Mouse (Mus musculus) kidney, adult 2 months (tissue): ENCODE measurements around the gene Esp36. TPM values are rescaled to one million over a fixed set of nuclear protein-coding genes. Genes with fewer than 3 reads are reported as not detected.
"Not testable (repeated sequence)": the region's sequence is repeated elsewhere in the genome, so short reads cannot be mapped to it uniquely, and the experiment has no call there.

ENCODE experiments used
- DNase-seq: peaks from one replicate; pipeline ENCODE4 v3.0.0; 2021
- H3K27ac ChIP-seq: fragments of 200-500 bp; 2 replicates; pipeline ENCODE4 v1.5.1; 2012; ENCODE audit warnings: low read depth, low read length, control low read depth, inconsistent platforms; ENCODE audit not compliant: insufficient read depth
- H3K27me3 ChIP-seq: fragments of 200-500 bp; replicated peaks from 2 replicates; pipeline ENCODE4 v1.6.1; 2012; ENCODE audit warnings: mild to moderate bottlenecking, moderate library complexity, low read length, inconsistent platforms; ENCODE audit not compliant: control insufficient read depth, insufficient read depth
- H3K36me3 ChIP-seq: fragments of 200-500 bp; 2 replicates; pipeline ENCODE4 v1.6.1; 2012; ENCODE audit warnings: mild to moderate bottlenecking, moderate library complexity, low read length, inconsistent platforms; ENCODE audit not compliant: control insufficient read depth, insufficient read depth
- H3K4me1 ChIP-seq: fragments of 200-500 bp; 2 replicates; pipeline ENCODE4 v1.6.1; 2011; ENCODE audit warnings: low read length; ENCODE audit not compliant: control insufficient read depth, insufficient read depth
- H3K4me3 ChIP-seq: fragments of 200-500 bp; 2 replicates; pipeline ENCODE4 v1.5.1; 2011; ENCODE audit warnings: mild to moderate bottlenecking, low read depth, low read length, control low read depth; ENCODE audit not compliant: insufficient read depth
- CTCF ChIP-seq: fragments of 200-500 bp; conservative IDR thresholded peaks from 2 replicates; pipeline ENCODE4 v1.5.1; 2011; ENCODE audit warnings: low read depth, mild to moderate bottlenecking, control low read depth, low read length, moderate library complexity, mixed read lengths; ENCODE audit not compliant: insufficient read depth, insufficient read length
- POLR2A ChIP-seq: fragments of 200-500 bp; IDR thresholded peaks from one replicate; pipeline ENCODE4 v1.6.1; 2011; ENCODE audit warnings: low read depth, low read length, control low read depth
- WGBS: fragments of 180-500 bp; shearing (Covaris S2); methylation state at CpG from one replicate; pipeline ENCODE4 v1.1.7; 2018; 5-methylcytosine and 5-hydroxymethylcytosine counted together
- polyA plus RNA-seq: library from polyadenylated mRNA; depleted of rRNA; stranded (reverse); fragments of >200 nt; gene quantifications from 2 replicates; pipeline ENCODE4 v1.2.3, GENCODE M21; 2012; rRNA removed

The Esp36 gene
- polyA plus RNA-seq: not detected in 2 replicates

DNA sequence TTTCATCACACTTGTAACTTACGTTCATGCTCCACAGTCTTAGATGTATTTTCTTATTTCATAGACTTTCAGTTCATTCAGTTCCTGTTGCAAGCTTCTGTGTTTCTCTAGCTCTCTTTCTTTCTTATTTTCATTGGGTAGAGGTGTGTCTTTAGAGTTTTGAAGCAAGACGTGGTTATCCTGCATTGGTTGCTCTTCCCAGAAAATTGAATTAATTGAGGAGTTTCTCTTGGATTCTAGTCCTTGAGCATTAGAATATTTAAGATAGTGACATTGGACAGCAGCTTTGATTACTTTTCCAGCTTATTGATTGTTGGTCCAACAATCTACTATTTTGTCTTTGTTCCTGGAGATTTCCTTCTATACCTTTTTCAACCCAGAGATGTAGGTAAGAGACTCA, at the start of gene Esp36:
Gene Esp36, minus strand, starts transcription at position 101 of the 400 bp plus-strand sequence.
- WGBS: 88% methylated on average over 2 of the region's 2 CpGs
- no peaks in the 10 kb centered on the region for H3K36me3 ChIP-seq
- no peak for TF ChIP-seq POLR2A
- TF ChIP-seq CTCF: no peak
- no peak for DNase-seq
- no peaks in the 10 kb centered on the region for H3K27me3 ChIP-seq
- no peak within 1 kb of the TSS for H3K4me3 ChIP-seq
- H3K4me1 ChIP-seq: no peaks in the 10 kb centered on the region
- H3K27ac ChIP-seq: no peak within 1 kb of the TSS

DNA sequence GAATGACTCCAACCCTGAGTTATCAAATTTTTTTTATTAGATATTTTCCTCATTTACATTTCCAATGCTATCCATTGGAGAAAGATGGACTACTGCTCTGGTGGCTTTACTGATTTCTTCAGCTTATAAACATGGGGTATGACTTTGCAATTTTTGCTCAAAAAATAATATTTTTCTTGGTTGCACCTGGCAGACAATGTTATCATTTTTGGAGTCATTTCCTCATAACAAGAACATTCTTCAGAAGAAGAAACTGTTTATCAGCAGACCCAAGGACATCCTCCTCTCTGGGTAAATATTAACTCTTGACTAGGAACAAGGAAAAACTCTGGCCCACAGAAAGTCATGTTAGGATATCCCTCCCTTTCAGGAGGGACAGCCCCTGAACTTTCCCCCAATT, 36.2 kb upstream of the Esp36 start:
- H3K4me3 ChIP-seq, DNase-seq, H3K36me3 ChIP-seq, H3K27me3 ChIP-seq, H3K27ac ChIP-seq, H3K4me1 ChIP-seq: not testable (repeated sequence)

DNA sequence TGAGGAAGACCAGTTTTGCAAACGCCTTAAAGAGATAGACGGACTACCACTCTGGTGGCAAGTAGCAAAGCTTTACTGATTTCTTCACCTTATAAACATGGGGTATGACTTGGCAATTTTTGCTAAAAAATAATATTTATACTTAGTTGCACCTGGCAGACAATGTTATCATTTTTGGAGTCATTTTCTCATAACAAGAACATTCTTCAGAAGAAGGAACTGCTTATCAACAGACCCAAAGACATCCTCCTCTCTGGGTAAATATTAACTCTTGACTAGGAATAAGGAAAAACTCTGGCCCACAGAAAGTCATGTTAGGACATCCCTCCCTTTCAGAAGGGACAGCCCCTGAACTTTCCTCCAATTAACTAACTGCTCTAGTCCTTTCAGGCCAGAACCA, 30.7 kb upstream of the Esp36 start:
- Histone ChIP-seq H3K27me3 (no peaks in the 10 kb centered on the region), H3K36me3 (no peaks in the 10 kb centered on the region), H3K4me1 (no peaks in the 10 kb centered on the region), H3K27ac (no peak overlapping the region), H3K4me3 (no peak overlapping the region)
- 83% methylated on average over 2 of the region's 2 CpGs for WGBS
- DNase-seq: no peak
- TF ChIP-seq CTCF (no peak), POLR2A (no peak)

DNA sequence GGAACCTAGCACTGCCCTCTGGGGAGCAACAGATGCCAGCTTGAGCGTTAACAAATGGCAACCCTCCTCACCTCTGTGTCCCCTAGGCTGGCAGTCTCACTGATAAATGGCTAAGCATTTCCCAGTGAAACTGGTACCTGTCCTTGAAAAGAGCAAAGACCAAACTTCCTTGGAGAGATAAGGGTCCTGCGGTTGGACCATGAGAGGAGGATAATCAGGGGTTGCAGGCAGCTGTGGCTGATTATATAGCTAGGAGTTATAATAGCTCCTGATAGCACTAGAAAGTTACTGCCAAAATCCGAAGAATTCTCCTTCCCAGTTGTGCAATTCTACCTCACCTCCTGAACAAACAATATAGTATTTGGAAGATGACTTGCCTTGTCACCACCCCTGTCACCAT, 13.8 kb downstream of the Esp36 start:
- Histone ChIP-seq H3K4me1 (no peaks in the 10 kb centered on the region), H3K27ac (no peak overlapping the region), H3K36me3 (no peaks in the 10 kb centered on the region), H3K4me3 (no peak overlapping the region), H3K27me3 (no peaks in the 10 kb centered on the region)
- TF ChIP-seq POLR2A (no peak), CTCF (no peak)
- DNase-seq: no peak
- 78% methylated on average over 3 of the region's 3 CpGs for WGBS

DNA sequence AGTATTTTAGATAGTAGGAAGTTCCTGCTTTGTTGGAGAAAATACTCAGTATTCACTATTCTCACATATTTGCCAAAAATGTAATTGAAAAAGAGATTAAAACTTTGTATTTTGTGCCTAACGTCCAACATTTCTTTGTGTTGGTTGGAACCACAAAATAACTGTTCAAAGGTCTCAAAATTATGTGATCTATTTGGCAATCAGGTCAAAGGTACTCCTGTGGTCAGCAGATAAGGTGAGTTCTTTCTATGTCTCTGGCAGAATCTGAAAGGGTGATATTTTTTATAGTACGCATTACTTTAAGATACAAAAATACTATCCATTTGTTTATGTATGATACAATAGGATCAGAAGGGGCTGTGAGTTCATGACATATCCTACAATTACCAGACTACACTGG, 28.2 kb downstream of the Esp36 start:
- TF ChIP-seq POLR2A (no peak), CTCF (no peak)
- Histone ChIP-seq H3K4me1 (no peaks in the 10 kb centered on the region), H3K36me3 (no peaks in the 10 kb centered on the region), H3K27ac (no peak overlapping the region), H3K27me3 (no peaks in the 10 kb centered on the region), H3K4me3 (no peak overlapping the region)
- WGBS: 69% methylated on average over 2 of the region's 2 CpGs
- no peak for DNase-seq

Other genes with a start within 250 kb of the Esp36 start
- not detected in 2 replicates for gene Olfr134, start 248.8 kb downstream of the Esp36 start, polyA plus RNA-seq
- not detected in 2 replicates for gene Olfr135, start 215.8 kb downstream of the Esp36 start, polyA plus RNA-seq
- not detected in 2 replicates for gene Olfr138, start 159.2 kb downstream of the Esp36 start, polyA plus RNA-seq
- not detected in 2 replicates for gene Olfr137, start 112.6 kb downstream of the Esp36 start, polyA plus RNA-seq
- gene Olfr136, start 90.4 kb downstream of the Esp36 start, polyA plus RNA-seq: not detected in 2 replicates
- gene Esp34, start 134.0 kb upstream of the Esp36 start, polyA plus RNA-seq: not detected in 2 replicates
- not detected in 2 replicates for gene Esp31, start 219.3 kb upstream of the Esp36 start, polyA plus RNA-seq